Mouse (Mus musculus) cerebellum, adult 2 months (tissue): Measurements from ENCODE around the gene Mast4.

Experiments used
- CTCF ChIP-seq: fragments of 200-500 bp; IDR thresholded peaks from 2 replicates; pipeline ENCODE4 v1.5.1; 2011; ENCODE audit warnings: low read depth, mild to moderate bottlenecking, control low read depth, low read length, moderate library complexity, borderline replicate concordance; ENCODE audit not compliant: insufficient read depth
- POLR2A ChIP-seq: fragments of 200-500 bp; IDR thresholded peaks from 2 replicates; pipeline ENCODE4 v1.6.1; 2011; ENCODE audit warnings: low read length, control low read depth, borderline replicate concordance; ENCODE audit not compliant: insufficient read depth

- TF ChIP-seq POLR2A = no peak
- TF ChIP-seq CTCF = no peak
These were observed 205.6 kb downstream of the Mast4 start for GRCm38 (mm10) chr13:103128729-103129128.
